Mouse (Mus musculus): ENCODE results near the gene Nlgn3. TPM values are rescaled to one million over a fixed set of nuclear protein-coding genes. Genes with fewer than 3 reads are reported as not detected.

Nlgn3 gene
- total and polyA plus RNA-seq, 3 experiments: 0.04 to 0.76 (median 0.12) TPM

GRCm38 (mm10) chrX:101256603-101257002, 42.4 kb upstream of the Nlgn3 start:
- dilution Hi-C loops (cut with MboI; ENCODE audit: extremely low pct_ligation_motif_present, extremely low pct_unique_long_range_greater_than_20kb, low sequenced_read_pairs): no loop called here
- TF ChIP-seq RAD21 (IDR thresholded peaks at IDR 0.05; ENCODE audit: low read depth, low read length) (peak; percentile 29), MAFK (IDR thresholded peaks at IDR 0.05; ENCODE audit: insufficient replicate concordance, low read length) (no peak), MXI1 (IDR thresholded peaks at IDR 0.05; ENCODE audit: low read depth, low read length) (no peak), CTCF (conservative IDR thresholded peaks at IDR 0.05 in 1 of 2, IDR thresholded peaks at IDR 0.05 in 1 of 2; ENCODE audit: low read depth in 2 of 2, low read length in 2 of 2) (peak in 1 of 2 experiments; percentile 56; a peak in 2 of 4 replicates), BHLHE40 (IDR thresholded peaks at IDR 0.05; ENCODE audit: low read depth, low read length) (0 out of 2 replicates have a peak, but pooled peaks have one; percentile 13), SMC3 (IDR thresholded peaks at IDR 0.05; ENCODE audit: low read depth, low read length) (peak; percentile 25)

GRCm38 (mm10) chrX:101260441-101261325, 38.3 kb upstream of the Nlgn3 start:
- 0 out of 2 replicates have a peak overlapping the region, but pooled peaks have one; percentile 48 for H3K9ac ChIP-seq (ENCODE audit: insufficient read depth, low read depth)
- peak; percentile 42 for DNase-seq (ENCODE audit: extremely low read depth)
- no peak for TF ChIP-seq ZNF384 (IDR thresholded peaks at IDR 0.05; ENCODE audit: low read depth, low read length)
- no peak for TF ChIP-seq MAX (IDR thresholded peaks at IDR 0.05; ENCODE audit: low read length)
- TF ChIP-seq GABPA (IDR thresholded peaks at IDR 0.05; ENCODE audit: insufficient replicate concordance, low read depth, low read length): no peak
- peak; percentile 73 for TF ChIP-seq CHD2 (IDR thresholded peaks at IDR 0.05; ENCODE audit: low read length)
- no peak for TF ChIP-seq MAZ (IDR thresholded peaks at IDR 0.05; ENCODE audit: low read depth, low read length)
- no peak for TF ChIP-seq SIN3A (IDR thresholded peaks at IDR 0.05; ENCODE audit: low read length)
- H3K4me1 ChIP-seq (ENCODE audit: control insufficient read depth in 1 of 2, insufficient read depth in 2 of 2): peaks cover 5 to 46% of the 10 kb centered on the region in 2 experiments; a peak in 3 of 4 replicates
- H3K79me2 ChIP-seq (replicated peaks; ENCODE audit: control insufficient read depth, extremely low read depth, insufficient read depth, poor library complexity, severe bottlenecking): peaks cover 10% of the 10 kb centered on the region
- no peaks in the 10 kb centered on the region for H3K9me3 ChIP-seq (replicated peaks; ENCODE audit: low read length)
- in situ Hi-C loops (cut with MboI; ENCODE audit: low pct_ligation_motif_present, low pct_unique_long_range_greater_than_20kb, low sequenced_read_pairs) (loop anchor here (5.0 kb wide), 1 partner anchor 67 kb away; no protein-coding TSS in a partner anchor), dilution Hi-C loops (cut with MboI; ENCODE audit: extremely low pct_ligation_motif_present, extremely low pct_unique_long_range_greater_than_20kb, low sequenced_read_pairs) (no loop called here)
- H3K27me3 ChIP-seq (replicated peaks): no peaks in the 10 kb centered on the region
- peaks cover 51 to 75% of the 10 kb centered on the region in 2 experiments for H3K36me3 ChIP-seq (replicated peaks in 1 of 2; ENCODE audit: control insufficient read depth in 1 of 2, insufficient read depth in 1 of 2, low read length in 1 of 2)
- H3K4me3 ChIP-seq (replicated peaks in 1 of 3; ENCODE audit: low read depth in 2 of 3, low read length in 2 of 3, poor library complexity in 1 of 3): no peak overlapping the region
- peak overlapping the region; percentile 79 for H3K27ac ChIP-seq (ENCODE audit: insufficient read depth, low read depth)
- H3K4me2 ChIP-seq (ENCODE audit: insufficient read depth, low read depth, poor library complexity, severe bottlenecking): no peak overlapping the region; the same call in 1 of the 2 replicates

More at GRCm38 (mm10) chrX:101256603-101257002, 42.4 kb upstream of the Nlgn3 start:
- Histone ChIP-seq H3K4me1 (ENCODE audit: control insufficient read depth in 1 of 2, insufficient read depth in 2 of 2) (peaks cover 3 to 18% of the 10 kb centered on the region in 2 experiments; a peak in 3 of 4 replicates), H3K9ac (ENCODE audit: insufficient read depth, low read depth) (no peak overlapping the region), H3K27ac (ENCODE audit: insufficient read depth, low read depth) (no peak overlapping the region), H3K9me3 (replicated peaks; ENCODE audit: low read length) (no peaks in the 10 kb centered on the region), H3K27me3 (replicated peaks) (no peaks in the 10 kb centered on the region), H3K4me3 (replicated peaks in 1 of 3; ENCODE audit: low read depth in 2 of 3, low read length in 2 of 3, poor library complexity in 1 of 3) (no peak overlapping the region), H3K36me3 (replicated peaks in 1 of 2; ENCODE audit: control insufficient read depth in 1 of 2, insufficient read depth in 1 of 2, low read length in 1 of 2) (peaks cover 21 to 36% of the 10 kb centered on the region in 2 experiments), H3K4me2 (ENCODE audit: insufficient read depth, low read depth, poor library complexity, severe bottlenecking) (no peak overlapping the region), H3K79me2 (replicated peaks; ENCODE audit: control insufficient read depth, extremely low read depth, insufficient read depth, poor library complexity, severe bottlenecking) (no peaks in the 10 kb centered on the region)
- DNase-seq (ENCODE audit: extremely low read depth): no peak
- in situ Hi-C loops (cut with MboI; ENCODE audit: low pct_ligation_motif_present, low pct_unique_long_range_greater_than_20kb, low sequenced_read_pairs): no loop called here
